Mouse (Mus musculus): ENCODE data around the gene Ctnnbip1. TPM values are rescaled to one million over a fixed set of nuclear protein-coding genes. Genes with fewer than 3 reads are reported as not detected.

Ctnnbip1 gene
- polyA plus RNA-seq, 1 experiment from 2014 or later, result 84.6 TPM

GRCm38 (mm10) chr4:149574391-149574821, 56.4 kb downstream of the Ctnnbip1 start:
- Histone ChIP-seq H3K27ac (replicated peaks; ENCODE audit: low read depth, low read length) (no peak overlapping the region), H3K4me1 (ENCODE audit: control insufficient read depth, insufficient read depth, low read length) (peaks cover 17% of the 10 kb centered on the region), H3K9me3 (ENCODE audit: control insufficient read depth, low read length) (no peaks in the 10 kb centered on the region), H3K36me3 (ENCODE audit: control insufficient read depth, insufficient read depth, low read length) (no peaks in the 10 kb centered on the region), H3K4me2 (ENCODE audit: low read depth, severe bottlenecking) (no peak overlapping the region), H3K9ac (ENCODE audit: low read length) (no peak overlapping the region), H3K27me3 (ENCODE audit: control insufficient read depth, insufficient read depth, low read length) (no peaks in the 10 kb centered on the region), H3K4me3 (ENCODE audit: low read depth, low read length) (no peak overlapping the region)
- 70% methylated on average over 14 of the region's 14 CpGs for WGBS
- no peak for ATAC-seq (ENCODE audit: insufficient number of reproducible peaks, low FRiP score, low TSS enrichment, low read depth)
- DNase-seq (ENCODE audit: low spot score), result no peak

GRCm38 (mm10) chr4:149576061-149576460, 58.0 kb downstream of the Ctnnbip1 start:
- DNase-seq (ENCODE audit: low spot score), result no peak
- no peak overlapping the region for H3K4me2 ChIP-seq (ENCODE audit: low read depth, severe bottlenecking)
- H3K27me3 ChIP-seq (ENCODE audit: control insufficient read depth, insufficient read depth, low read length), result no peaks in the 10 kb centered on the region
- H3K9ac ChIP-seq (ENCODE audit: low read length), result no peak overlapping the region
- no peak for ATAC-seq (ENCODE audit: insufficient number of reproducible peaks, low FRiP score, low TSS enrichment, low read depth)
- H3K36me3 ChIP-seq (ENCODE audit: control insufficient read depth, insufficient read depth, low read length), result no peaks in the 10 kb centered on the region
- H3K4me1 ChIP-seq (ENCODE audit: control insufficient read depth, insufficient read depth, low read length), result peaks cover 17% of the 10 kb centered on the region
- no peaks in the 10 kb centered on the region for H3K9me3 ChIP-seq (ENCODE audit: control insufficient read depth, low read length)
- no peak overlapping the region for H3K4me3 ChIP-seq (ENCODE audit: low read depth, low read length)
- WGBS, result 33% methylated on average over 9 of the region's 9 CpGs
- no peak overlapping the region for H3K27ac ChIP-seq (replicated peaks; ENCODE audit: low read depth, low read length)

- WGBS, result 5% methylated on average over 4 of the region's 4 CpGs
- Histone ChIP-seq H3K4me1 (ENCODE audit: control insufficient read depth, insufficient read depth, low read length) (peaks cover 17% of the 10 kb centered on the region), H3K27me3 (ENCODE audit: control insufficient read depth, insufficient read depth, low read length) (no peaks in the 10 kb centered on the region), H3K4me2 (ENCODE audit: low read depth, severe bottlenecking) (no peak overlapping the region), H3K9me3 (ENCODE audit: control insufficient read depth, low read length) (no peaks in the 10 kb centered on the region), H3K27ac (replicated peaks; ENCODE audit: low read depth, low read length) (no peak overlapping the region), H3K9ac (ENCODE audit: low read length) (no peak overlapping the region), H3K36me3 (ENCODE audit: control insufficient read depth, insufficient read depth, low read length) (no peaks in the 10 kb centered on the region), H3K4me3 (ENCODE audit: low read depth, low read length) (no peak overlapping the region)
- DNase-seq (ENCODE audit: low spot score) (no peak), ATAC-seq (ENCODE audit: insufficient number of reproducible peaks, low FRiP score, low TSS enrichment, low read depth) (no peak)
Observed at GRCm38 (mm10) chr4:149576993-149577548, 59.0 kb downstream of the Ctnnbip1 start.

GRCm38 (mm10) chr4:149578085-149578681, 60.1 kb downstream of the Ctnnbip1 start:
- Histone ChIP-seq H3K27me3 (ENCODE audit: control insufficient read depth, insufficient read depth, low read length) (no peaks in the 10 kb centered on the region), H3K36me3 (ENCODE audit: control insufficient read depth, insufficient read depth, low read length) (no peaks in the 10 kb centered on the region), H3K27ac (replicated peaks; ENCODE audit: low read depth, low read length) (no peak overlapping the region), H3K9ac (ENCODE audit: low read length) (no peak overlapping the region), H3K4me3 (ENCODE audit: low read depth, low read length) (no peak overlapping the region), H3K9me3 (ENCODE audit: control insufficient read depth, low read length) (no peaks in the 10 kb centered on the region), H3K4me2 (ENCODE audit: low read depth, severe bottlenecking) (no peak overlapping the region), H3K4me1 (ENCODE audit: control insufficient read depth, insufficient read depth, low read length) (peaks cover 14% of the 10 kb centered on the region)
- WGBS, result 67% methylated on average over 13 of the region's 13 CpGs
- ATAC-seq (ENCODE audit: insufficient number of reproducible peaks, low FRiP score, low TSS enrichment, low read depth) (no peak), DNase-seq (ENCODE audit: low spot score) (no peak)

- Histone ChIP-seq H3K27ac (replicated peaks; ENCODE audit: low read depth, low read length) (no peak overlapping the region), H3K4me2 (ENCODE audit: low read depth, severe bottlenecking) (no peak overlapping the region), H3K36me3 (ENCODE audit: control insufficient read depth, insufficient read depth, low read length) (no peaks in the 10 kb centered on the region), H3K9ac (ENCODE audit: low read length) (no peak overlapping the region), H3K27me3 (ENCODE audit: control insufficient read depth, insufficient read depth, low read length) (no peaks in the 10 kb centered on the region), H3K9me3 (ENCODE audit: control insufficient read depth, low read length) (no peaks in the 10 kb centered on the region), H3K4me1 (ENCODE audit: control insufficient read depth, insufficient read depth, low read length) (peaks cover 14% of the 10 kb centered on the region), H3K4me3 (ENCODE audit: low read depth, low read length) (no peak overlapping the region)
- DNase-seq (ENCODE audit: low spot score), result no peak
- no peak for ATAC-seq (ENCODE audit: insufficient number of reproducible peaks, low FRiP score, low TSS enrichment, low read depth)
- WGBS, result 50% methylated on average over 7 of the region's 7 CpGs
Observed at GRCm38 (mm10) chr4:149578831-149579230, 60.8 kb downstream of the Ctnnbip1 start.

- Histone ChIP-seq H3K27me3 (ENCODE audit: control insufficient read depth, insufficient read depth, low read length) (peaks cover 25% of the 10 kb centered on the region), H3K4me1 (ENCODE audit: control insufficient read depth, insufficient read depth, low read length) (0 out of 2 replicates have a peak, but pooled peaks cover 12% of the 10 kb centered on the region), H3K9ac (ENCODE audit: low read length) (no peak overlapping the region), H3K27ac (replicated peaks; ENCODE audit: low read depth, low read length) (no peak overlapping the region), H3K9me3 (ENCODE audit: control insufficient read depth, low read length) (no peaks in the 10 kb centered on the region), H3K4me2 (ENCODE audit: low read depth, severe bottlenecking) (no peak overlapping the region), H3K36me3 (ENCODE audit: control insufficient read depth, insufficient read depth, low read length) (no peaks in the 10 kb centered on the region), H3K4me3 (ENCODE audit: low read depth, low read length) (no peak overlapping the region)
- 77% methylated on average over 8 of the region's 8 CpGs for WGBS
- ATAC-seq (ENCODE audit: insufficient number of reproducible peaks, low FRiP score, low TSS enrichment, low read depth) (no peak), DNase-seq (ENCODE audit: low spot score) (no peak)
Observed at GRCm38 (mm10) chr4:149585236-149585635, 67.2 kb downstream of the Ctnnbip1 start.

- peaks cover 25% of the 10 kb centered on the region for H3K27me3 ChIP-seq (ENCODE audit: control insufficient read depth, insufficient read depth, low read length)
Observed at GRCm38 (mm10) chr4:149586044-149586782, 68.2 kb downstream of the Ctnnbip1 start, which contains the start of gene Clstn1. TSS of gene Clstn1 (plus strand) at chr4:149586468.

GRCm38 (mm10) chr4:149586783-149587595, 69.0 kb downstream of the Ctnnbip1 start:
- H3K9ac ChIP-seq (ENCODE audit: low read length), result peak overlapping the region; percentile 92
- peak overlapping the region; percentile 96 for H3K4me2 ChIP-seq (ENCODE audit: low read depth, severe bottlenecking)
- H3K4me3 ChIP-seq (ENCODE audit: low read depth, low read length), result peak overlapping the region; percentile 80
- H3K9me3 ChIP-seq (ENCODE audit: control insufficient read depth, low read length), result no peaks in the 10 kb centered on the region
- no peak overlapping the region for H3K27ac ChIP-seq (replicated peaks; ENCODE audit: low read depth, low read length)
- no peaks in the 10 kb centered on the region for H3K36me3 ChIP-seq (ENCODE audit: control insufficient read depth, insufficient read depth, low read length)
- ATAC-seq (ENCODE audit: insufficient number of reproducible peaks, low FRiP score, low TSS enrichment, low read depth) (peak; percentile 67), DNase-seq (ENCODE audit: low spot score) (peak; percentile 64)
- peaks cover 25% of the 10 kb centered on the region for H3K27me3 ChIP-seq (ENCODE audit: control insufficient read depth, insufficient read depth, low read length)
- 0 out of 2 replicates have a peak, but pooled peaks cover 12% of the 10 kb centered on the region for H3K4me1 ChIP-seq (ENCODE audit: control insufficient read depth, insufficient read depth, low read length)
- under 1% methylated on average over 68 of the region's 72 CpGs for WGBS

More at GRCm38 (mm10) chr4:149586044-149586782, 68.2 kb downstream of the Ctnnbip1 start, which contains the start of gene Clstn1:
- Histone ChIP-seq H3K4me2 (ENCODE audit: low read depth, severe bottlenecking) (peak within 1 kb of the TSS; percentile 96), H3K36me3 (ENCODE audit: control insufficient read depth, insufficient read depth, low read length) (no peaks in the 10 kb centered on the region), H3K4me1 (ENCODE audit: control insufficient read depth, insufficient read depth, low read length) (0 out of 2 replicates have a peak, but pooled peaks cover 12% of the 10 kb centered on the region), H3K4me3 (ENCODE audit: low read depth, low read length) (peak within 1 kb of the TSS; percentile 80), H3K9ac (ENCODE audit: low read length) (peak within 1 kb of the TSS; percentile 92), H3K9me3 (ENCODE audit: control insufficient read depth, low read length) (no peaks in the 10 kb centered on the region), H3K27ac (replicated peaks; ENCODE audit: low read depth, low read length) (no peak within 1 kb of the TSS)
- under 1% methylated on average over 35 of the region's 103 CpGs for WGBS
- ATAC-seq (ENCODE audit: insufficient number of reproducible peaks, low FRiP score, low TSS enrichment, low read depth) (peak; percentile 63; the same call in 1 of the 2 replicates), DNase-seq (ENCODE audit: low spot score) (peak; percentile 82)
